8 mouse cellular contexts compared by ENCODE assay signal in the genomic region with DNA sequence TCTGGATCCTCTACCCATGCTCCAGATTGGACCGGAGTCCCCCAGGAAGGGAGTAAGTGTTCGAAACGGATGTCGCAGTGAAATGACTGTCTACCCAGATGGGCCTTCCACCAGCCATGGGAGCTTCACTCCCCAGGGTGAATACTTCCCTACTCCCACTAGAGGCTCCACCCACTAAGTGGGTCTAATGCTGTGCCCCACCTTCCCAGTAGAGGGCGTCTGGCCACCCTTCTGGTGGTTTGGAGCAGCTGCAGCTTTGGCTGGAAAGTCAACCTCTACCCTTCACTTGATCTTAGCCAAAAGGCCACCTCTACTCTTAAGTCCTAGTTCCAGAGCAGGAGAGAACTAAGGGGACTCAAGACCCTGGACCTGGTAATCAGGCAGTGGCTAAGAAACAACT. TPM values are rescaled to one million over a fixed set of nuclear protein-coding genes. Genes with fewer than 3 reads are reported as not detected.
DNase-seq lines count a peak whose midpoint lies in the region; ATAC-seq lines count a peak whose summit lies in the region.

No protein-coding gene starts in this region.

- peaks cover 7% of the 10 kb centered on the region; the same call in 1 of the 2 replicates for H3K4me1 ChIP-seq in neural tube, embryonic 15.5 days

- no peak for DNase-seq in cerebellum, adult 8-10 months
- peak; percentile 24 for DNase-seq in neural tube, embryonic 10.5 days (ENCODE audit: extremely low spot score, low spot score)
- DNase-seq in c-Kit-positive CD71-positive TER-119-positive erythroid progenitor cells, embryonic 14.5 days (ENCODE audit: low spot score), result peak; percentile 43
- DNase-seq in heart, postnatal 4 days, result peak; percentile 70
- DNase-seq in lung, postnatal 10 days, result peak; percentile 84
- peak; percentile 65 for DNase-seq in thymus, postnatal 14 days

- H3K36me3 ChIP-seq in neural tube, embryonic 15.5 days, result peaks cover 15% of the 10 kb centered on the region

- H3K9me3 ChIP-seq in neural tube, embryonic 15.5 days (replicated peaks), result no peaks in the 10 kb centered on the region

- H3K4me3 ChIP-seq in neural tube, embryonic 15.5 days (replicated peaks), result no peak overlapping the region

- no peak overlapping the region for H3K27ac ChIP-seq in neural tube, embryonic 15.5 days (replicated peaks)

- H3K9ac ChIP-seq in neural tube, embryonic 15.5 days (replicated peaks), result no peak overlapping the region

- 70% methylated on average over 5 of the region's 5 CpGs for WGBS in neural tube, embryonic 15.5 days

- H3K27me3 ChIP-seq in neural tube, embryonic 15.5 days (replicated peaks), result no peaks in the 10 kb centered on the region

- ATAC-seq in cerebellum, adult (ENCODE audit: insufficient number of reproducible peaks, low FRiP score, low TSS enrichment), result 0 out of 2 replicates have a peak, but pooled peaks have one; percentile 22
- no peak for ATAC-seq in neural tube, embryonic 15.5 days (ENCODE audit: low FRiP score)

- no peak overlapping the region for H3K4me2 ChIP-seq in neural tube, embryonic 15.5 days

RNA-seq across cellular contexts. Expression of a gene that starts 12.8 kb away (rescaled TPM):
- polyA plus RNA-seq in neural tube, embryonic 15.5 days (2015; fragmentation: Nextera tagmentation; extraction: Ambion mirVana), result 4.3 and 5.3 TPM in 2 replicates
- total RNA-seq in heart, postnatal 4 days (2021), result under 1 TPM; 0.25 to 0.29 TPM

RNA-seq across cellular contexts. Expression of a gene that starts 30.8 kb away (rescaled TPM):
- polyA plus RNA-seq in neural tube, embryonic 15.5 days (2015; fragmentation: Nextera tagmentation; extraction: Ambion mirVana), result 0.87 and 1.2 TPM in 2 replicates
- 1 to 10 TPM; 1.1 to 1.2 TPM for total RNA-seq in heart, postnatal 4 days (2021)

RNA-seq across cellular contexts. Expression of a gene that starts 36.3 kb away (rescaled TPM):
- 0.17 and 0.42 TPM in 2 replicates for polyA plus RNA-seq in neural tube, embryonic 15.5 days (2015; fragmentation: Nextera tagmentation; extraction: Ambion mirVana)
- not detected for total RNA-seq in heart, postnatal 4 days (2021)
